Mouse (Mus musculus) layer of hippocampus, postnatal 36 days (tissue): ENCODE measurements at regions not wholly inside any gene's neighbourhood (a gene's known extent, or its start where the extent isn't known, plus 50 kb on each side); places are given as distances from the start of the nearest gene placed in this dataset.
A peak's percentile ranks its signal among the peaks of the same experiment; 100 is the strongest.
"Not testable (repeated sequence)": the region's sequence is repeated elsewhere in the genome, so short reads cannot be mapped to it uniquely, and the experiment has no call there.

ENCODE experiments used
- DNase-seq, 2 experiments: peaks; one replicate each; pipeline ENCODE4 v3.0.0; 2022

DNA sequence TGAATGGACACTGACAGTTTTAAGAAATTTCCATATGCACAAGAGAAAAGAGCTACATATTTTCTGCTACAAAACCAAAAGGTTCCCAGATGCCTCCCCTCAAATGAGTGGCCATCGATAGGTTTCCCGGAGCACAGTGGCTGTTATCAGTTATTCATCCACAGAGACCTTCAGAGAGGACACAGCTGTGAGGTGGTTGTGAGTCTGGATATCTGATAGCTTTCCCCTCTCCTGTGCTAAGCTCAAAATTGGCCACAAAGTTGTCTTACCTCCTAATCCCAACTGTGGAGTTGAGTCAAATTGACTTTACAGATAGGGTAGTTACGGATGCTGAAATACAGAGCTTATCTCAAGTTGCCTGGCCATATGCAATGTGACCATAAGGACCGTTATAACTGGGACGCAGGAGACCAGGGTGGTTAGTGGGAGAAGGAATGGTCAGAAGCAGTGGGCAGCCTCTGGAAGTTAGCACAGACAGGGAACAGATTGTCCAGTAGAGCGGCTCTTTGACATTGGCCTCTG is 93.3 kb upstream of the Zfp706 start:
- DNase-seq, result no peak

DNA sequence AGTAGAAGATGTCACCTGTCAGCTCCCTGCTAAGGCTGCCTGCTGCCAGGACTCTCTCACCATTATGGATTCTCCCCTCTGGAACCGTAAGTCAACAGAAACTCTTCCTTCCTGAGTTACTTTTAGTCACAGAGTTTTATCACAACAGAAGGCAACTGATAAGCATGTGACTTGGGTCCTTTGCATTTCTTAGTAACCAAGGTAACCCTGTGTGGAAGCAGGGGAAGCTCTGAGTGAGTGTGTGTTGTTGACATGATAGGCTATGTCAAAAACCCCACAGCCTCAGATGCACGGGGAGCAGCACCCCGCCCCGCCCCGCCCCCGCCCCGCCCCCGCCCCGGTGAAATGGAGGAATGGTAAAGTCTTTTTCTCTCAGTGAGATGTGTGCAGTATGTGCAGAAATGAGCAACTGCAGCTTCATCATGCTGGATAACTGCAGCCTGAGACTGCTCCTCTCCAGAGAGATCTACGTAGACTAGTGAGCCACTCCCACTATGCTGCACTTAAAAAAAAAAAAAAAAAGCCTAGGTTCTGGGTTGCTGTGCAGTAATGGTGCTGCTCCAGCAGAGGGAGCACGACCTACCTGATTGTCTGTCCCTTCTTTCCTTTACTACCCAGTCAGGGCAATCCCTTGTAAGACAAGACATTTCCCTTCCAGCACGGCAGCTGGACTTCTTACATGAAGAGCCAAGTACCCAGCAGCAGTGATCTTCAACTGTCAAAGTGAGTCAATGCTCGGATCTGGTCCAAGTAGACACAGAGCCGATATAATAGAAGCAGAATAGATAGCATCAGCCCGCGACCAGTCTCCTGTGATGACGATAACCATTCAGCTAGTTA is 92.6 kb upstream of the Zfp706 start:
- DNase-seq, result peak; percentile 47

DNA sequence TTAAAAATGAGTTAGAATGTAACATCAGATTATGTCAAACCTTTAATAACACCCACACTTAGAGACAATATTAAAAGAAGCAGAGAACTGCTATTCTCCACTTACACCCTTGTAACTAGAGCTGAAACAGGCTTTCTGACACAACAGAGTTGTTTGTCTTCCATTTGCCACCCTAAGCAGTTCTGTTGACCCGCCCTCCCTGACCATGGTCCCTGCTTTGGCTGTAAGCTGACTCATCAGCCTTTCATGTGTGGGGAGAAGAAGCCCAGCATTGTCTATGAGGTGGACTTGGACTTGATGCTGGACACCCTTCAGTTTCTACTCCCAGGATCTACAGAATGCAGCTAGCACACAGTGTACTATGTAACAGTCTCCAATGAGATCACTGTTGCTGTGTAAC is 91.6 kb upstream of the Zfp706 start:
- no peak for DNase-seq

DNA sequence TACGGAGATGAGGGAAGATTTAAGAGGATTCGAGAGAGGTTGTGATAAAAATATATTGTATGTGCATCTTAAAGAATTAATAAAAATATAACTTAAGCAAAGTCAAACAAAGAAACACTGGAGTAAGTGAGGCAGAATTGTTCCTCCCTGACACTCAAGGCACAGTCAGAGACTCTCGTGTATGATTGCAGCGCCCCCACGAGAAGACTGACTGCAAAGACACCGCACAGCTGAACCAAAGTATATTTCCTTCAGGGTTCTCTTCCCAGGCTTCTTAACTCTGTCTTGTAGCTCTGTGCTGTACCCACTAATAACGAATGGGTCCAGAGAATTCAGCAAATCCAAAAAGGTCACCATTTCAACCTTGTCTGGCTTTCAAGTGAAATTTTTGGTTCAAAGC is 89.9 kb upstream of the Zfp706 start:
- no peak for DNase-seq

DNA sequence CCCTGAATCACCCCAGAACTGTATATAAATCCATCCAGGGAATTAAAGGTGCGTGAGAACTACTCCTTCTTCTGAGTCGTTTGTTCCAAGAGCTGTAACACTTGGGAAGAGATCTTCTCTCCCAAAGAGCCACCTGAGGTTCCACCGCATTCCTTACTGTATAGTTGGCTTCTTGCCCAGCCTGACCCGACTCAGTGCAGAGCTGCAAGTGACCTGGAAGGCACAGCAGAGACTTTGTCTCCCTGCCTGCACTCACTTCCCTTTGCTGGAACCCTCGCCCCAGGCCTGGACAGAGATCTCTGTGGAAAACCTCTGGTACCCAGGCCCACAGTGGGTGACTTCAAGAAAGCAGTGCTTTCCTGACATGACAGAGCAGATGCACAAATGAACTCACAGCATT is 83.6 kb upstream of the Zfp706 start:
- DNase-seq, result not testable (repeated sequence)

DNA sequence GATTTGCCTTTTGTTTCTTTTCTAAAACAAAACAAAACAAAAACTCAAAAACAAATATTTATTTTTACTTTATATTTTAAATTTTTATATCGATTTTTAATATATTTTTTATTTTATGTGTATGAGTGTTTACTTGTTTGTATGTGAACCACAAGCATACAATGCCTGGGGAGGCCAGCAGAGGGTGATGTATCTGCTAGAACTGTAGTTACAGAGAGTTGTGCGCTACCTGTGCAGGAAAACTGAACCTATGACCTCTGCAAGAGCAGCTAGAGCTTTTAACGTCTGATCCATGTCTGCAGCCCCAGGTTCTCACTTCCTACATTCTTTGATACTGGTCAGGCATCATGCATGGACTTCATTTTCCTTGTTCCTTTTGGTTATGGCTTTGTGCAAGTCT is 76.2 kb upstream of the Zfp706 start:
- DNase-seq, result no peak

DNA sequence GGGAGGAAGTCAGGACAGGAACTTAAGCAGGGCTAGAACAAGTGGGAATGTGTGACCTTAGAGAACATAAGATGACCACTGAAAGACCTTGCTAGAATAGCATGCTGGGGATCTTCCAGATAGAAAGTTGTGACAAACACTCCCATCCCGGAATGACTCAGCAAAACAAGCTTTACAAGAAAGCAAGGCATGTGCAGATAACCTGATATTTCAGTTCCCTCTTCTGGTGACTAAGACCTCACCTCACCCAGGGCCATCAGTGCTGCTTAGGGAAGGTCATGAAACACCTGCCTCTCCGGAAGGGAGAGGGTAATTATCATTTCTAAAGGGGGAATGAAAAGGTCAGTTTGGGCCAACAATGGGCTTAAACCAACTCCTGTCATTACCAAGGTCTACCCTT is 74.3 kb upstream of the Zfp706 start:
- DNase-seq, result no peak

DNA sequence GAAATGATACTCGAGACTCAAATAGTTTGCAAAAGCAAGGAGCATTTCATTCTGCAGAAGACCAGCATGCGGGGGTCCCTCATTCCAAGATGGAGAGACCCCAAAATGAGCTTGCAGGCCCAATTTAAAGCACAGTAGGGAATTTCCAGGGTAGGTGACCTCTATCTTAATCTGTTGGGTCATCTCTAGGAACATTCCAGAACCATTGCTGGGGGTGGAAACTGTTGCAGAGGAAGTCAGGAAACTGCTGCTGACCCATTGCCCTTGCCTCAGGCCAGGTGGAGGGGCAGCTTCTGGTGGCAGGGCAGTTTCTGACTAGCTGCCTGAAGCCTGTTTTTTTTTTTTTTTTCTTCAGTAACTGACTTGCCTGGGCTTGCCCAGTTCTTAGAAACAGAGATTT is 73.4 kb upstream of the Zfp706 start:
- no peak for DNase-seq

DNA sequence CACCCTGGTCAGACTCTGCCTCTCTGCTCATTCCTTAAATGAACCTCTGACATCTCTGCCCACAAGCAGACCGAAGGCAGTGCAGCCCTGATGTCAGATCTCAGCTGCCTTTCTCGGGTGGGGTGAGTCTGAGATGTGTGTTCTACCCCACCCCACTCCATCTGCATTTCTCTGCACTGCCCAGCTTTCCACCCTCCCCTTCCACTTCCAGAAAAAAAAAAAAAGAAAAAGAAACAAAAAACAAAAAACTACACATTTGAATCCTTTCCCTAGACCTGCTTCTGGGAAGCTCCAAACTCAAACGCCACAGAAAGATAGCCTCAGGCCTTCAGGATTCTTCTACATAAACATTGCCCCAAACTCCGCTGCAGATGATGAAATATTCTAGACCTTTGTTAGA is 72.8 kb upstream of the Zfp706 start:
- DNase-seq, result no peak

DNA sequence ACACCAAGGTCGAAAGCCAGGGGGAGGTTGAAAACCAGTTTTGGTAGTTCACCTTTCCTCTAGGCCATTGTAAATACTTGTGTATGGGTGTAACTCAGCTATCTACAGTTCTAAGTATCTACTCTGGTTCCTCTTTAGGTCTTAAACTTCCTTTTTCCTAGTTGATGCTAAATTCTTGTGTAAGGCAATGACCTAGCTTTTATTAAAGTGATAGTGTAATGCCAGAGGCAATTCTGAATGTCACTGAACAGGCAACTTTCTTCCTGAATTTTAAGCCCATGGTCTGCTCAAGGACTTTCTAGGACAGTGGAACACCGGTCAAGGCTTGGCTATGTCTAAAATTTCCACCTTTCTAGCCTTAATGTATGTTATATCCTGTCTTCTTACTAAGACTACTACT is 66.6 kb upstream of the Zfp706 start:
- DNase-seq, result not testable (repeated sequence)

DNA sequence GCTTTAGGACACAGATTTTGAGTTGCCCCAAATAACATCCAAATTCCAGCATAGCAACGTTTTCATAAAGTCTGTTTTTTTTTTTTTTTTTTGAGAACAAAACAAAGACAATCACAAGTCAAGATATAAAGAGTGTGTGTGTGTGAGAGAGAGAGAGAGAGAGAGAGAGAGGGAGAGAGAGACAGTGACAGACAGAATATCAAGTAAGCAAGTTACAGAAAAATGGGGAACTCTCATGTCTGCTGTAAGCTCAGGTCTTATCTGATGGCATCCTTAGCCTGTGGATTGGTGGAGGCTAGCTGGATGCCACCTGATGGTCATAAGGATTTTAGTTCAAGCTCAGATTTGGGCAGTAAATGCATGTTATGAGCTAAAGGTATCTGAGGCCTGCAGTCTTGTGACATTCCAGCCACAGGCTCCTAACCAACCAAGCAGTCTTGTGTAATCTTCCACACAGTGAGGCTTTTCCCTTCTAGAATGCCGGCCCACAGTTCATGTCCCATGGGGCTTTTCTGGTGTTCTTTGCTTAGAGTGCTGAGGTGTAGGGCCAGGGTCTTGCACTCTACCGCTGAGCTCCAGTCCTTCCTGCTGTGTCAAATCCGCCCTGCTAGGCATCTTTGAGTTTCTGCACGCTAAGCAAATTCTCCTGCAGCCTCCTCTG is 64.8 kb upstream of the Zfp706 start:
- DNase-seq, result no peak

DNA sequence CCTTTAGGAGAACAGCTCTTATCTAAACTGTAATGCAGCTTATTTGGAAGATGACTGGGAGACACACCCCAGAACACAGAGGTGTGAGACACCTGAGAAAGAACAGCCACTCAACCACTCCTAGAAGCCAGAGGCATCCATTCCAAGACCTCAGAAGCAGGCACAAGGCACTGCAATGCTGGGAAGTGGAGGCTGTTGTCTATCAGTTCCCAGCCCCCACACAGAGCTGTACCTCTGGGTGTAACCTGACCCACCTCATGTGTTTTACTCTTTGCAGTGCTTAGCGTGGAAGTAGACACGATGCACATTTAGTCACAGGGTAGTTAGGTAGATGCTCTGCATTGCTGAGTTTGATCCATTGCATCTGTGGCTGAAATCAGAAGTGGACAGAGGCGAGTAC is 62.6 kb upstream of the Zfp706 start:
- no peak for DNase-seq

DNA sequence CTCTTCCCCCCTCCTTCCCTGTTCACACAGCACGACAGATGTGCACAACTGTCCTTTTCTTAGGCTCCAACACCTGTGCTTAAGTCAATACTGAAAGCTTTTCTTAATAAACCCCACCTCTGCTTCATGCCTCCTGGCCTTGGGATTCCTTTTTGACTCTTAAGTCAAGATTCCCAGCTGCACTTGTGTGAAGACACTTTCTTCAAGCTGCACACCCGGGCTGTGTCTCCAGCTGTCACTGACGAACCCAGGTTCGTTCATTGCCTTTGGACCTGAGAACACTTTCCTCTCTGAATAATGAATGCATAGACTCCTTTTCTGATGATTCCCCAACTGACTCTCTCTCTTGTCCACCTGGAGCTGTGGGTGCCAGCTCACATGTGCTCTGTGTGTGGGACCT is 59.8 kb upstream of the Zfp706 start:
- DNase-seq, result no peak

DNA sequence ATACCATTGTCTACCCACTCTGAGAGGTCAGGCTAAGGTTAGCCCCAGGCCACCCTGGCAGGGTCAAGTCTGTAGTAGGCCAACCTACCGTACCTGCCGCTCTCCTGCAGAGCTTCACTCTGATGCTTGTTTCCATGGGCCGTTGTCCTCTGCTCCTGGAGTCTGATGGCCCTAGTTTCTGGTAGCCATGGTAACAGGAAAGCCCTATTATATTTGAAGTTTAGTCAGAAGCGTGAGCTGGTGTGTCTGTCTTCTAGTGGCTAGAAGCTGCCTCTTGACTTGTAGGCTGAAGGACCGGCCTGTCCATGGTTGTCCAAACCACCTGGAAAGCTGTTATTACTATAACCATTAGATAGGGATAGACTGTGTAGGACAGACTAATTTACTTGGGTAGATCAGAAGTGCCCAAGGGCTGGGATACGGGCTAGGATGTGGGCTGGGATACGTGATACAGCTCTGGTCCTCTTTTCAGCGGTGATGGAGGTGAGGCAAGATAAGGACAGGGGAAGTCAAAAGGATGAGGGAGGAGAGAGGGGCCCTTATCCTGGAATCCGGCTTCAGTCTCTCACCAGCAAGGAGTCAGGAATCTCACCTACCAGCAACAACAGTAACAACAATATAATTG is 58.5 kb upstream of the Zfp706 start:
- no peak for DNase-seq

DNA sequence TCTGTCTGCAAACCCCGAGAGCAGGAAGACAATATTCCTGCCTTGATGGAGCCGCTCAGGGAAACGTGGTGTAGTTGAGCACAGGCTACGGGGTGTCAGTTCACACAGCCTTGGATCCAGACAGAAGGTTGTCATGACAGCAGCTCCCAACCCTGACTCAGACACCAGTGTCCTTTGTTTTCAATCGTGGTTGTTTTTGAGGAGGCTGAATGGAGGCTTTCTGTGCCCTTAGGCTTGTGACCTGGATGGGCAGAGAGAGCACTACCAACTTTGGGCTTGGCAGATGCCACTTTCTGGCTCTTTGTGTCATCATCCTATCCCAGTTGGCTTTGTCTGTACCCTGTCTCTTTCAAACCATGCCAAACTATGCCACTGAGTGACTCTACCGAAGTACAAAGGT is 57.8 kb upstream of the Zfp706 start:
- no peak for DNase-seq

DNA sequence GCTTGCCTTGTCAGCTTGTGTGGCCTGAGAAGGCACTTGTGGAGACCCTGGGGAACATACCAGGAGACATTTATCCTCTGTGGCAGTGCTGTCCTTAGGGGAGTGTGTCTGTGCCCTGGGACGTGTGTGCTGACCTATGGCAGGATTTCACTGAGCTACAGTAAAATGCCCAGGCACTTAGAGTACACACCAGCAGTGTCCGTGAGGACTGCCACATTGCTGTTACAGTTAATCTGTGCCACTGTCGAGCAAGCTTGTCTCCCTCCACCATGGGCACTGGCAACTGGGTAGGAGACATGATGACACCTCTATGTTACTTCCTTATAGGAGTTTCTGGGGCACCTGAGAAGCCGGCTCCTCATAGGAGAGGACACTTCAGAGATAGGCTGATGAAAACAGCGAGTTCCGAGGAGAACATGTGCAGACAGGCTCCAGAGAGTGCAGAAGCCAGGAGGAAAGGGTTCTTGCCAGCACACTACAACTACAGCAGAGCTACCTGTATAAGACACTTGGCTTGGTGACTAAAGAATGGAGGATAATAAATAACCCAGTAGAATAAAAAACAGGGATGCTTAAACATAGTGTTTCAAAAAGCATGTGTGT is 56.3 kb upstream of the Zfp706 start:
- DNase-seq, result no peak

DNA sequence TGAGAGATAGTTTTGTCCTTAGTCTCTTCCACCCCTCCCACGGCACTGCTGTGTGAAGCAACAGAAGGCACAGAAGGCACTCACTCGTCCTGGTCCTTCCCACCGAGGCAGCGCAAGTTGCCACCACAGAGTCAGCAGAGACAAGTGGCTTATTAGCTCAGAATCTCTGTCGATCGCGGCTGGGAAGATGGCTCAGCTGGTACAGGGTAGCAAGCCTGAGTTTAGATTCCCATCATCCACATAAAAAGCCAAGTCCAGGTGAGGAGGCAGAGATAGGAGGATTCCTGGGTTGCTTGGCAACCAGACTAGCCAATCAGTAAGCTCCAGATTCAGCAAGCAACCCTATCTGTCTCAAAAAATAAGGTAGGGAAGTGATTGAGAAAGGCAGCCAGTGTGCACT is 55.0 kb upstream of the Zfp706 start:
- DNase-seq, result peak; percentile 44 to 48

DNA sequence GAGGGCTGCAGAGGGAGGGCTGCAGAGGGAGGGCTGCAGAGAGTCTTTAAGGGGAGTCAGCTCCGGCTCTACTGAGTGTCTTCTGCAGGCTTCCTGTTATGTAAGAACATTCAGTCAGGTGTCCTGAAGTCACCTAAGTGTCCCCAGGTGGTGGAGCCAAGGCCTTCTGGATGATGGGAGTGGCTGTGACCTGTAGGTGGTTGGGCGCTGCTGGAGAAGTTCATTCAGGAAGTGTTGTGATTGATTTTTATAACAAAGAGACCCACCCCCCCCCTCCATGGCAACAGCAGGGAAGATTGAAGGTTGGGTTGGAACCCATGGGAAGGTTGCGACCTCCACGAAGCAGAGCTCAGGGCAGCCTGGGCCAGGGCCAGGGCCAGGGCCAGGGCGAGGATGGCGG is 53.9 kb upstream of the Zfp706 start:
- no peak for DNase-seq

DNA sequence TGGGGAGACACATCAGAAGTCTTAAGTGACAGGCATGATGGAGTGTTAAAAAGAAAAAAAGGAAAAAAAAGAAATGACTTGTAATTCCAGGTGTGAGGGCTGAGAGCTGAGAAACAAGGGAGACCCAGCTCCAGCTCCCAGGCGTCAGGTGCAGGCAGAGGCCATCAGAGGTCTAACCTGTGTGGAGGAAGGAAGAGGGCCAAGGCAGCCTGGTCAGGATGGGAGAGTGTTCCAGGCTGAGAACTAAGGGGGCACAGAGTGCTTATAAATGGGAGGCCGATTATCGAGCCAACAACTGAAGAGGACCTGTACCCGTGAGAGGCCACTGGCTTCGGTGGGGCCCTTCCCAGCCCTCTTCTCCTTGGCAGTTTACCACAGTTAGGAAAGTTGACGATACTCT is 53.3 kb upstream of the Zfp706 start:
- DNase-seq, result no peak
